Mouse (Mus musculus) heart, postnatal 0 days (tissue): Measurements from ENCODE around the gene Tyro3.

ENCODE experiments used
- CTCF ChIP-seq: IDR thresholded peaks from 2 replicates; pipeline ENCODE4 v1.5.1; 2016; ENCODE audit warnings: antibody characterized with exemption, control low read depth, low read depth
- EP300 ChIP-seq: IDR thresholded peaks from 2 replicates; pipeline ENCODE4 v1.6.1; 2016; ENCODE audit warnings: antibody characterized with exemption, low read depth

DNA sequence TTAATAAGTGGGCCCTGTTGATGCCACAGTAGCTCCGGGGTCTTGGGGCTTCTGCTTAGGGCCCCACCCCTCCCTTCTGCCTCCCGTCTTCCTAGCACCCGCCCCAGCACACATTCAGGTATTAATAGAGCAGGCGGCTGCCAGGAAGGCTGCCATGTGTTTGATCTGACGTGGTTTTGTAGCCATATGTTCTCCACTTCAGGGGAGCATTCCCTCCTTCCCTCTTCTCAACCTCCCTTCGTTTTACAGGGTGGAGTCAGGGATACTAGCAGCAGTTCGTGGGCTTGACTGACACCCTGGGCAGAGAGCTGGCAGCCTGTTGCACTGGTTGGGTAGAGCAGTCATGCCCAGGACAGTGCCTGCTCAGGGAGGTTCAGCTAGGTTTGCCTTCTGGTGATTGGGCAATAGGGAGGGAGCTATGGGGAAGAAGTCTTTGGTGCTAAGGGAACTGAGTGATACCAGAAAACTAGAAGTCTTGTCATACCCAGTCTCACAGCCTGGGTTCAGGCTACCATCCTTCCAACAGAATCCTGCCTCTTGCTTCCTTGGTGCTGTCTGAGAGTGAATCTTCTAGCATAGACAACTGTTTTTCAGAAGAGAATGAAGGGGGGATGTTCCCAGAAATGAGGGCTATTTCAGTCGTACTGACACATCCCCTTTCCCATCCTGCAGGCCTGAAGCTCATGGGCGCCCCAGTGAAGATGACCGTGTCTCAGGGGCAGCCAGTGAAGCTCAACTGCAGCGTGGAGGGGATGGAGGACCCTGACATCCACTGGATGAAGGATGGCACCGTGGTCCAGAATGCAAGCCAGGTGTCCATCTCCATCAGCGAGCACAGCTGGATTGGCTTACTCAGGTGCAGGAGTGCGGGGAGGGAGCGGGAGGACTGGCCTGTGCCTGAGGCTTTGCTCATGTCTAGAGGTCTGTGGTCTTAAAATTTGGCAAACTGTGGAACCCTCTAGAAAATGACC is 3.6 kb downstream of the Tyro3 start:
- TF ChIP-seq CTCF (no peak), EP300 (no peak)
